Mouse (Mus musculus): ENCODE data around the gene Tufm.

DNA sequence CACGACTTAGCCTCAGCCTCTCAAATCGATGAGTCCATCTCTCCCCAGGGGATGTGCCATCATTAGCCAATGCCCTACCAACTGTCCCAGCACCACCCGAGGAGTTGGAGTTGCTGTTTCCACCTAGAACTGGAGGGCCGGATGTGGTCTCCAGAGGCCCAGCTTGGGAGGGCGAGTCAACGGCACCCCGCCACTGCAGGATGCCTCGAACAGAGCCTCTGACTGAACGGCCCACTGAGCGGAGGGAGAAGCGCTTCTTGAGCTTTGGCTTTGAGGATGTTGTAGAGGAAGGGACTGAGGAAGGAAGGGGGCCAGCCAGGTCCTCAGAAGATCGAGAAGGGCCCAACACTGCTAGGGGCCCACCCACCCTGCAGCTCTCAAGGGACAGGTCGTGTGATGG is 14.9 kb upstream of the Tufm start:
- no peak; the same call in 1 of the 2 replicates for TF ChIP-seq CTCF (IDR thresholded peaks at IDR 0.05; ENCODE audit: insufficient read depth, low read depth, low read length)
- TF ChIP-seq POLR2A (IDR thresholded peaks at IDR 0.05; ENCODE audit: insufficient read depth, low read depth, low read length) = no peak
